Mouse (Mus musculus) forebrain, embryonic 12.5 days (tissue): ENCODE measurements around the gene Gipc3. TPM values are rescaled to one million over a fixed set of nuclear protein-coding genes. Genes with fewer than 3 reads are reported as not detected.

Source experiments
- ATAC-seq: fragments of 200-750 bp; cut with Nextera tagmentation; 2 replicates; pipeline ENCODE4 v1.8.0; 2017; ENCODE audit warnings: moderate TSS enrichment; ENCODE audit not compliant: low FRiP score
- H3K27ac ChIP-seq: fragments of 300-500 bp; sonication (generic); 2 replicates; pipeline ENCODE4 v1.5.1; 2016; ENCODE audit warnings: mild to moderate bottlenecking
- H3K27me3 ChIP-seq: fragments of 300-500 bp; sonication (generic); 2 replicates; pipeline ENCODE4 v1.6.1; 2016; ENCODE audit warnings: mild to moderate bottlenecking
- H3K36me3 ChIP-seq: fragments of 300-500 bp; sonication (generic); replicated peaks from 2 replicates; pipeline ENCODE4 v1.6.1; 2016; ENCODE audit warnings: mild to moderate bottlenecking
- H3K4me1 ChIP-seq: fragments of 300-500 bp; sonication (generic); 2 replicates; pipeline ENCODE4 v1.6.1; 2016
- H3K4me2 ChIP-seq: fragments of 300-500 bp; sonication (generic); 2 replicates; pipeline ENCODE4 v1.6.1; 2016; ENCODE audit warnings: mild to moderate bottlenecking, moderate library complexity
- H3K4me3 ChIP-seq: fragments of 300-500 bp; sonication (generic); replicated peaks from 2 replicates; pipeline ENCODE4 v1.5.1; 2016; ENCODE audit warnings: mild to moderate bottlenecking
- H3K9ac ChIP-seq: fragments of 300-500 bp; sonication (generic); 2 replicates; pipeline ENCODE4 v1.6.1; 2016; ENCODE audit warnings: mild to moderate bottlenecking
- H3K9me3 ChIP-seq: fragments of 300-500 bp; sonication (generic); 2 replicates; pipeline ENCODE4 v1.6.1; 2016
- WGBS: fragments of 180-500 bp; shearing (Covaris S2); methylation state at CpG from one replicate; pipeline ENCODE4 v1.1.7; 2016; 5-methylcytosine and 5-hydroxymethylcytosine counted together
- microRNA-seq: library from miRNA; unstranded; fragments of <30 nt; microRNA quantifications from one replicate; pipeline ENCODE4, GENCODE M21; 2017
- polyA plus RNA-seq: library from polyadenylated mRNA; unstranded; fragments of >200 nt; fragmentation: Nextera tagmentation; extraction: Ambion mirVana; gene quantifications from 2 replicates; pipeline ENCODE4 v1.2.1, GENCODE M21; 2016

The Gipc3 gene
- polyA plus RNA-seq, 1 experiment from 2014 or later, result not detected

DNA sequence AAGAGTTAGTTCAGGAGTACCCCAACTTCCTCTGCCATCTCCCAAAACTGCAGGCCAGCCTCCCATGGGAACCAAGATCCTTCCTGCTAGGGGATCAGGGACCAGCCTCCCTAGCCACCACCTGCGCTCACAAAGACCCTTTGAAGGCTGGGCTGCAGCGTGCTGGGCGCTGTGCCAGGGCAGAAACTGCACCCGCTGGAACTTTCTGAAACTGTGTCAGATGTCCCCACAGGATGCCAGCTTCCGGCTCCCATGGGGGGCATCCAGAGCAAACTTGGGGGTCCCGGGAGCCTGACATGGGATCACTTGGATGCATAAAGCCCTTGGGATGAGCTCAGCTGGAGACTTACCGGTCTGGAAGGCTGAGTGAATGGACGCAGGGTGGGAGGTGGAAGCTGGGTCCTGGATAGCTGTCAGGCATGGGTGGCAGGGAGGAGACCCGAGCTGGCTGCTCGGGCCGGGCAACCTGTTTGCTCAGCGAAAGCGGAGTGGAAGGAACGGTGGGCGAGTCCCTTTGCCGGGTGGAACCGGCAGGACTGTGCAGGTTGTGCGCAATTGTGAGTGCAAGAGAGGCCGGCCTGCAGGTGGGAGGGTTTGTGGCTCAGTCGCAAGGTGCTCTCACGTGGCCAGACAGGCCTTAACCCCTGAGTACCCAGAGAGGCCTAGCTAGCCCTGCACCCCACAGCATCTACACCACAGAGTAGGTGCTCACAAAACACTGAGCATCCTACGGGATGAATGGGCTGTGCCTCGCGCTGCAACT is 52.2 kb downstream of the Gipc3 start:
- 0 out of 2 replicates have a peak overlapping the region, but pooled peaks have one; percentile 0 for H3K4me3 ChIP-seq

DNA sequence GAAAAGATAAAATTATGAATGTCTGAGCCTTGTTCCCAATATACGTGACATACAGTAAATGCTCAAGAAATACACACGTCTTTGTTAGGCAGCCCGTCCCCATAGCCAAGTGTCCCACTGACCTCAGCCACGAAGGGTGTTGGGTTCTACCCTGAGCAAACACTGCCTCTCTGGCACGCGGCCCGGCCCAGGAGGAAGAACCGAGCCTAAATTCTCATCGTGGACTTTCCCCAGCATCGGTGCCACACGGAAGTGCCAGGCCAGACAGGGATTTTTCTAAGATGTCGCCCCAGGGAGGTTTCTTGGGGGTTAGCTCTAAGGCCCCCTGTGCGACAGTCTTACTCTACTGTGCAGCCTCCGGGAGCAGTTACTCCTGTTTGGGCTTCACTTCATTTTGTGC is 53.3 kb downstream of the Gipc3 start:
- no peak for ATAC-seq
- Histone ChIP-seq H3K4me1 (peaks cover 47% of the 10 kb centered on the region), H3K4me3 (no peak overlapping the region), H3K36me3 (no peaks in the 10 kb centered on the region), H3K27me3 (peaks cover 40% of the 10 kb centered on the region), H3K4me2 (no peak overlapping the region), H3K9me3 (no peaks in the 10 kb centered on the region), H3K9ac (no peak overlapping the region), H3K27ac (no peak overlapping the region)
- 70% methylated on average over 14 of the region's 14 CpGs for WGBS

More for the DNA sequence above, 52.2 kb downstream of the Gipc3 start:
- Histone ChIP-seq H3K36me3 (peaks cover 6% of the 10 kb centered on the region; the same call in 1 of the 2 replicates), H3K9me3 (no peaks in the 10 kb centered on the region), H3K9ac (no peak overlapping the region), H3K27me3 (peaks cover 32% of the 10 kb centered on the region), H3K4me2 (peak overlapping the region; percentile 6; the same call in 1 of the 2 replicates), H3K27ac (no peak overlapping the region), H3K4me1 (peaks cover 48% of the 10 kb centered on the region)
- ATAC-seq, result no peak
- 12% methylated on average over 24 of the region's 24 CpGs for WGBS

DNA sequence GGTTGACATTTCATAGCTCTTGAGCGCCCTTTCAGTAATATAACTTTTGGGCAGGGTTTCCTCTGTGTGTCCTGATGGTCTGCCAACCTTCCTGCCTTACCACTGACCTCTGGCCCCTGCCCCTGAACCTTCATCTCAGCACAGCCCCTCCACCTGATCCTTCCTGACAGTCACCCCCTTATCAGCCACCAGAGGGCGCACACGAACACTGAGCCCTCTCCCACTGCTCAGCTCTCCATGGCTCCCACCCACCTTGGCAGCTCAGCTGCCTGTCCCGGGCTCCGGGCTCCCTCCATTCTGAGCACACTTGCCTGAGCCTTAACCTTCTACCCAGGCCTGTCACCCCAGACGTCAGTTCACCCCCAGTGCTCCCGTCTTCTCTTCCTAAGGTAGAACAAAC is 53.8 kb downstream of the Gipc3 start:
- H3K36me3 ChIP-seq, result no peaks in the 10 kb centered on the region
- H3K9me3 ChIP-seq, result no peaks in the 10 kb centered on the region
- no peak overlapping the region for H3K4me2 ChIP-seq
- no peak overlapping the region for H3K9ac ChIP-seq
- H3K27me3 ChIP-seq, result peaks cover 45% of the 10 kb centered on the region
- H3K4me1 ChIP-seq, result peaks cover 46% of the 10 kb centered on the region
- H3K27ac ChIP-seq, result no peak overlapping the region
- no peak overlapping the region for H3K4me3 ChIP-seq
- WGBS, result 4% methylated on average over 7 of the region's 7 CpGs
- no peak for ATAC-seq

DNA sequence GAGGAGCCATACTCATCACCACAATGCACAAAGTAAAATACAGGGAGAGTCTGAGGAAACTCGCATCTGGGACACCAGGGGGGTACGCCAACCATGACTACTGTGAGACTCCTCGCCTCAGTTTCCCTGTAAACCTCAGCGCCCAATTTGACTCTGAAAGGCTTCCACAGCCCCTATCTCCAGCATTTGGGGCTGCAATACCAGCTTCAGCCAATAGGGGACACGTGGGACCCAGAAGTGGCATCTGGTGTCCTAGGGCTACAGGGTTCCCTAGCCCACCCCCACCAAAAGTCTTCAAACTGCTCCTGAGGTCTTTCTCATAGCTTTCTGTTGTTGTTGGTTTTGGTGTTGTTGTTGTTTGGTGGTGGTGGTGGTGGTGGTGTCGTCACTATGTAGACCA is 54.5 kb downstream of the Gipc3 start:
- H3K9me3 ChIP-seq, result no peaks in the 10 kb centered on the region
- H3K4me2 ChIP-seq, result no peak overlapping the region
- 38% methylated on average over 6 of the region's 6 CpGs for WGBS
- H3K9ac ChIP-seq, result no peak overlapping the region
- no peaks in the 10 kb centered on the region for H3K36me3 ChIP-seq
- H3K4me1 ChIP-seq, result peaks cover 40% of the 10 kb centered on the region
- no peak overlapping the region for H3K27ac ChIP-seq
- H3K4me3 ChIP-seq, result no peak overlapping the region
- ATAC-seq, result no peak
- H3K27me3 ChIP-seq, result peaks cover 52% of the 10 kb centered on the region

DNA sequence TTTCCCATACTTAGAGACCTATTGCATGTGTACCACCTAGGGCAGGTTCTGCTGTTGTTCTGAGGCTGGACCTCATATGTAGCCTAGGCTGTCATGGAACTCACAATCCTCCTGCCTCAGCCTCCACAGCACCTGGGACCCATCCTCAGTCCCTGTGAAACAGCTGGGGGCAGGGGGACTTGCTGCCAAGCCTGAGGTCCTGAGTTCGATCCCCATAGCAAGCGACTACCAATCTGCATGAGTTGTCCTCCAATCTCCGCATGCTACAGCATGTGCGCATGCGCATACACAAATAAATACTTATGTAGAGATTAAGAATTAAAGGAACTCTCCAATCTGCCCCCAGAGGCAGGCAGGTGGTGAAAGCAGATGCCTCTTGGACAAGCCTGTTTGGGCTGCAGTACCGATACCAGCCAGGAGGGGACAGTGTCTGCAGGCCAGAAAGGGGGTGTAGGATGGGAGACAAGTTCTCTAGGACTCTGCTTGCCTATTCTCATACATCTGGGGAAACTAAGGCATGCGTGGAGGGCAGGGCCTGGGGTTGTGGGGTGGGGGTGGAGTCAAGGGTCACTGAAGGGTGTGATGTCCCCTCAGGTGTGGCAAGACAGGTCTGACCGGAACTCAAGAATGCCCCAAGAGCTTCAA is 55.4 kb downstream of the Gipc3 start:
- Histone ChIP-seq H3K4me3 (no peak overlapping the region), H3K36me3 (no peaks in the 10 kb centered on the region), H3K9me3 (no peaks in the 10 kb centered on the region), H3K4me2 (no peak overlapping the region), H3K27me3 (peaks cover 61% of the 10 kb centered on the region), H3K27ac (no peak overlapping the region), H3K9ac (no peak overlapping the region), H3K4me1 (peaks cover 38% of the 10 kb centered on the region)
- WGBS, result 68% methylated on average over 8 of the region's 8 CpGs
- no peak for ATAC-seq

DNA sequence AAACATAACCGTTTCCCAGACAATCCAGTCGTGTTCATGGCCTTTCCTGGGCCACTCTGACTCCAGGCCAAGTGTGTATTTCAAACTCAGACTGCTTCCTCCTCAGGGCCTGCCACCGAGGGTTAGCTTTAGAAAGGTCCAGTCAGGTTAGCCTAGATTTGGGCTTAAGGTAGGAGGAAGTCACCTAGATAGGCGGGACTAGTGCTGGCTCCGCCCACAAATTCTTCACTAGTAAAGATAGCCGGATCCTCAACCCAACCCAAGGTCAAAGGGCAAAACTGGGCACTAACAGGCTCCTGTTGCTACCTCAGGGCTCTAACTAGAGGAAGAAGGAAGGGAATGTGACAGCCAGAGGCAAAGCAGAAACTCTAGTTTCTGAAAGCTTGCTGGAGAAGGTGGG is 56.5 kb downstream of the Gipc3 start:
- Histone ChIP-seq H3K9ac (no peak overlapping the region), H3K4me1 (peaks cover 38% of the 10 kb centered on the region), H3K27ac (no peak overlapping the region), H3K4me2 (no peak overlapping the region), H3K4me3 (peak overlapping the region; percentile 46; the same call in 1 of the 2 replicates), H3K27me3 (peaks cover 61% of the 10 kb centered on the region), H3K9me3 (no peaks in the 10 kb centered on the region), H3K36me3 (no peaks in the 10 kb centered on the region)
- WGBS, result 55% methylated on average over 6 of the region's 6 CpGs
- ATAC-seq, result no peak

DNA sequence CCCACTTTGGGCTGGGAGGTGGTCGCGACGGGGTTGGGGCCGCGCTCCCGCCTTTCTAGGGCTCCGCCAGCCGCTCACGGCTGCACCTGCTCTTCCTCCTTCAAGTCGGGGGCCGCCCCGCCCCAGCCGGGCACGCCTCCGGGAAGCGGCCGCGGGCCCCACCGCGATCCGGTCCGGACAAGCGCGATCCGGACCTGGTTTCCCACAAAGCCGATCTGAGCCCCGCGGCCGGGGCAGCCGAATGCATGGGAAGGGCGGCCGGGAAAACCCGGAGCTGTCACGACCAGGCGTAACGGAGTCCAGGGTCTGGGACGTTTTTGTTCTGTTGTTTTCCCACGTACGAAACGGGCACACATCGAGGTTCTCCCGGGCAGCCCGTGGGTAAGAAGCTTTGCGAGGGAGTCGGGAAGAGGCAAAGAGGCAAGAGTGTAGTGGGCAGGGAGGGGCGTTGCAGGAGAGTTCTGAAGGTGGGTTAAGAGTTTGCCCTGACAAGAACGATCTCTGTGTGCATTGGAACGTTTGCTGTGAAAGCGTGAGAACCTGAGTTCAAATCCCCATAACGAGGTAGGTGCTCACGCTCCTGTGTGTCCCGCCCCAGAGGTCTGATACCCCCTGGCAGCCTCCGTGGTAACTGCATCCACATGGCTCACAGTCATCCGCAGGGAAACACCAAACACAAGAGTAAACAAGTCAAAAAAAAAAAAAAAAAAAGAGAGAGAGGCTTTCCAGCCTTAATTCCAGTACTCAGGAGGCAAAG is 57.2 kb downstream of the Gipc3 start:
- H3K4me3 ChIP-seq, result peak overlapping the region; percentile 46
- peak overlapping the region; percentile 62 for H3K4me2 ChIP-seq
- peaks cover 33% of the 10 kb centered on the region for H3K4me1 ChIP-seq
- 2% methylated on average over 54 of the region's 54 CpGs for WGBS
- no peak overlapping the region for H3K27ac ChIP-seq
- no peaks in the 10 kb centered on the region for H3K36me3 ChIP-seq
- H3K27me3 ChIP-seq, result peaks cover 54% of the 10 kb centered on the region
- peak; percentile 82 for ATAC-seq
- H3K9me3 ChIP-seq, result no peaks in the 10 kb centered on the region
- H3K9ac ChIP-seq, result peak overlapping the region; percentile 49

Small RNA genes lying within 50 kb of the gene (microRNA-seq; reads per million reads assigned to microRNA genes)
- not detected for gene Mir6913

Other genes starting within 250 kb of the Gipc3 start
- gene Creb3l3, start 244.4 kb downstream of the Gipc3 start, polyA plus RNA-seq, result 0.46 and 0.69 TPM in 2 replicates
- gene Map2k2, start 237.4 kb downstream of the Gipc3 start, polyA plus RNA-seq, result 208 and 210 TPM in 2 replicates
- 12.4 and 13.5 TPM in 2 replicates for gene Zbtb7a, start 208.0 kb downstream of the Gipc3 start, polyA plus RNA-seq
- gene Pias4, start 175.3 kb downstream of the Gipc3 start, polyA plus RNA-seq, result 51.6 and 52.9 TPM in 2 replicates
- gene Eef2, start 166.6 kb downstream of the Gipc3 start, polyA plus RNA-seq, result 518 and 540 TPM in 2 replicates
- gene Dapk3, start 160.3 kb downstream of the Gipc3 start, polyA plus RNA-seq, result 62.8 and 67.4 TPM in 2 replicates
- gene 4930442H23Rik, start 159.4 kb downstream of the Gipc3 start, polyA plus RNA-seq, result not detected in 2 replicates
- not detected in 2 replicates for gene Nmrk2, start 141.2 kb downstream of the Gipc3 start, polyA plus RNA-seq
- 31.8 and 33.9 TPM in 2 replicates for gene Atcay, start 112.4 kb downstream of the Gipc3 start, polyA plus RNA-seq
- gene Zfr2, start 110.1 kb downstream of the Gipc3 start, polyA plus RNA-seq, result 9.0 and 10.0 TPM in 2 replicates
- gene Matk, start 90.3 kb downstream of the Gipc3 start, polyA plus RNA-seq, result 4.1 and 5.7 TPM in 2 replicates
- 136 and 138 TPM in 2 replicates for gene Mrpl54, start 76.3 kb downstream of the Gipc3 start, polyA plus RNA-seq
- gene Apba3, start 76.3 kb downstream of the Gipc3 start, polyA plus RNA-seq, result 31.1 and 33.3 TPM in 2 replicates
- 9.7 and 11.4 TPM in 2 replicates for gene Tjp3, start 51.7 kb downstream of the Gipc3 start, polyA plus RNA-seq
- gene Pip5k1c, start 50.3 kb downstream of the Gipc3 start, polyA plus RNA-seq, result 84.1 and 98.7 TPM in 2 replicates
- 60.8 and 61.8 TPM in 2 replicates for gene Cactin, start 22.2 kb downstream of the Gipc3 start, polyA plus RNA-seq
- 2.1 and 2.9 TPM in 2 replicates for gene Tbxa2r, start 14.5 kb downstream of the Gipc3 start, polyA plus RNA-seq
- 92.6 and 97.1 TPM in 2 replicates for gene Hmg20b, start 7.2 kb upstream of the Gipc3 start, polyA plus RNA-seq
- gene Mfsd12, start 14.2 kb upstream of the Gipc3 start, polyA plus RNA-seq, result 8.2 and 8.4 TPM in 2 replicates
- 0.36 and 1.2 TPM in 2 replicates for gene 4930404N11Rik, start 22.6 kb upstream of the Gipc3 start, polyA plus RNA-seq
- 145 and 148 TPM in 2 replicates for gene Fzr1, start 35.2 kb upstream of the Gipc3 start, polyA plus RNA-seq
- gene Dohh, start 41.2 kb upstream of the Gipc3 start, polyA plus RNA-seq, result 68.1 and 68.5 TPM in 2 replicates
- gene Gm48551, start 41.2 kb upstream of the Gipc3 start, polyA plus RNA-seq, result 4.2 and 4.6 TPM in 2 replicates
- 1.4 and 2.1 TPM in 2 replicates for gene Gm48552, start 45.7 kb upstream of the Gipc3 start, polyA plus RNA-seq
- gene Smim24, start 49.8 kb upstream of the Gipc3 start, polyA plus RNA-seq, result 1.8 and 2.6 TPM in 2 replicates
- 15.3 and 16.3 TPM in 2 replicates for gene Nfic, start 112.4 kb upstream of the Gipc3 start, polyA plus RNA-seq
- gene Celf5, start 139.4 kb upstream of the Gipc3 start, polyA plus RNA-seq, result 37.1 and 42.4 TPM in 2 replicates
- gene Ncln, start 153.1 kb upstream of the Gipc3 start, polyA plus RNA-seq, result 65.8 and 66.6 TPM in 2 replicates
- 0.21 and 0.49 TPM in 2 replicates for gene S1pr4, start 156.9 kb upstream of the Gipc3 start, polyA plus RNA-seq
- gene Gna15, start 181.0 kb upstream of the Gipc3 start, polyA plus RNA-seq, result 0.49 and 0.92 TPM in 2 replicates
- 74.8 and 75.9 TPM in 2 replicates for gene Gna11, start 201.9 kb upstream of the Gipc3 start, polyA plus RNA-seq
- 520 TPM in 2 replicates for gene Aes, start 216.2 kb upstream of the Gipc3 start, polyA plus RNA-seq
- gene Tle2, start 231.3 kb upstream of the Gipc3 start, polyA plus RNA-seq, result 14.3 and 16.5 TPM in 2 replicates